Mouse (Mus musculus) embryonic fibroblast, embryonic 13.5 days (primary cell): ENCODE results near the gene Hist1h2ag.

ENCODE experiments used
- CTCF ChIP-seq: IDR thresholded peaks from 2 replicates; pipeline ENCODE4 v1.5.1; 2011; ENCODE audit warnings: mild to moderate bottlenecking, control low read depth, low read length, moderate library complexity, borderline replicate concordance; ENCODE audit not compliant: insufficient read depth
- POLR2A ChIP-seq: IDR thresholded peaks from 2 replicates; pipeline ENCODE4 v1.6.1; 2011; ENCODE audit warnings: low read depth, mild to moderate bottlenecking, control low read depth, low read length, moderate library complexity

GRCm38 (mm10) chr13:21996840-21997185 lies 45.9 kb downstream of the Hist1h2ag start:
- TF ChIP-seq CTCF (no peak), POLR2A (no peak)
